Mouse (Mus musculus) heart, adult 2 months (tissue): ENCODE results near the gene Unc13b. TPM values are rescaled to one million over a fixed set of nuclear protein-coding genes. Genes with fewer than 3 reads are reported as not detected.

ENCODE experiments used
- DNase-seq, 2 experiments: peaks; one replicate each; pipeline ENCODE4 v3.0.0; 2021
- H3K27ac ChIP-seq: fragments of 200-600 bp; 2 replicates; pipeline ENCODE4 v1.8.1; 2022
- H3K27me3 ChIP-seq: fragments of 200-500 bp; 2 replicates; pipeline ENCODE4 v1.6.1; 2012; ENCODE audit warnings: mild to moderate bottlenecking, low read length, inconsistent platforms, mixed read lengths; ENCODE audit not compliant: control insufficient read depth, insufficient read depth
- H3K36me3 ChIP-seq: fragments of 200-500 bp; 2 replicates; pipeline ENCODE4 v1.6.1; 2012; ENCODE audit warnings: low read length, inconsistent platforms; ENCODE audit not compliant: control insufficient read depth, insufficient read depth
- H3K4me1 ChIP-seq: fragments of 200-500 bp; 2 replicates; pipeline ENCODE4 v1.6.1; 2011; ENCODE audit warnings: low read length; ENCODE audit not compliant: control insufficient read depth, insufficient read depth
- H3K4me3 ChIP-seq: fragments of 200-600 bp; 2 replicates; pipeline ENCODE4 v1.8.1; 2022
- H3K79me2 ChIP-seq: fragments of 200-500 bp; replicated peaks from 2 replicates; pipeline ENCODE4 v1.6.1; 2012; ENCODE audit warnings: mild to moderate bottlenecking, inconsistent platforms, low read length, moderate library complexity, mixed read lengths; ENCODE audit not compliant: control insufficient read depth, insufficient read depth
- H3K9ac ChIP-seq: fragments of 200-500 bp; 2 replicates; pipeline ENCODE4 v1.6.1; 2012; ENCODE audit warnings: low read depth, mild to moderate bottlenecking, control low read depth, inconsistent platforms, low read length, mixed read lengths
- CTCF ChIP-seq: fragments of 200-600 bp; IDR thresholded peaks from 2 replicates; pipeline ENCODE4 v1.8.1; 2022; ENCODE audit warnings: antibody characterized with exemption, mild to moderate bottlenecking, moderate library complexity
- EP300 ChIP-seq: fragments of 200-500 bp; IDR thresholded peaks from 2 replicates; pipeline ENCODE4 v1.6.1; 2011; ENCODE audit warnings: low read depth, low read length, control low read depth; ENCODE audit not compliant: insufficient read depth
- POLR2A ChIP-seq: fragments of 200-500 bp; IDR thresholded peaks from 2 replicates; pipeline ENCODE4 v1.6.1; 2011; ENCODE audit warnings: mild to moderate bottlenecking, low read depth, low read length, control low read depth; ENCODE audit not compliant: insufficient read depth
- WGBS: fragments of 180-500 bp; shearing (Covaris S2); methylation state at CpG from one replicate; pipeline ENCODE4 v1.1.7; 2018; 5-methylcytosine and 5-hydroxymethylcytosine counted together
- intact Hi-C: fragments of 180-260 bp; cut with DNase I; formaldehyde crosslinking; loops from one replicate; pipeline ENCODE4 v1.15.1; 2025
- polyA plus RNA-seq: library from polyadenylated mRNA; depleted of rRNA; stranded (reverse); fragments of >200 nt; gene quantifications from 2 replicates; pipeline ENCODE4 v1.2.3, GENCODE M21; 2012
- total RNA-seq, 2 experiments: library from RNA; stranded (reverse); gene quantifications; 2 replicates each; pipeline ENCODE4 v1.2.3; 2021

Gene Unc13b
- total and polyA plus RNA-seq, 3 experiments, result 6.7 to 10.9 (median 10.0) TPM

GRCm38 (mm10) chr4:43245776-43246175, 187.0 kb downstream of the Unc13b start:
- Histone ChIP-seq H3K79me2 (no peaks in the 10 kb centered on the region), H3K27ac (no peak overlapping the region), H3K27me3 (no peaks in the 10 kb centered on the region), H3K9ac (no peak overlapping the region), H3K4me1 (no peaks in the 10 kb centered on the region), H3K36me3 (no peaks in the 10 kb centered on the region), H3K4me3 (no peak overlapping the region)
- WGBS, result 68% methylated on average over 4 of the region's 4 CpGs
- no peak for TF ChIP-seq POLR2A
- no peak for TF ChIP-seq EP300
- no peak for TF ChIP-seq CTCF
- DNase-seq, result no peak
- intact Hi-C loops, result loop anchor here (2.0 kb wide), 1 partner anchor 199 kb away; the partner anchor contains the start of gene Fam214b

GRCm38 (mm10) chr4:43248026-43248425, 189.3 kb downstream of the Unc13b start:
- H3K27ac ChIP-seq, result no peak overlapping the region
- H3K4me1 ChIP-seq, result no peaks in the 10 kb centered on the region
- 80% methylated on average over 7 of the region's 7 CpGs for WGBS
- no peak overlapping the region for H3K4me3 ChIP-seq
- H3K79me2 ChIP-seq, result no peaks in the 10 kb centered on the region
- H3K9ac ChIP-seq, result no peak overlapping the region
- TF ChIP-seq CTCF, result no peak
- TF ChIP-seq POLR2A, result no peak
- no peak for TF ChIP-seq EP300
- no peaks in the 10 kb centered on the region for H3K27me3 ChIP-seq
- H3K36me3 ChIP-seq, result no peaks in the 10 kb centered on the region
- DNase-seq, result no peak
- intact Hi-C loops, result no loop called here

- WGBS, result 75% methylated on average over 2 of the region's 2 CpGs
- Histone ChIP-seq H3K27me3 (no peaks in the 10 kb centered on the region), H3K4me1 (no peaks in the 10 kb centered on the region), H3K4me3 (no peak overlapping the region), H3K79me2 (no peaks in the 10 kb centered on the region), H3K36me3 (no peaks in the 10 kb centered on the region), H3K27ac (no peak overlapping the region), H3K9ac (no peak overlapping the region)
- TF ChIP-seq POLR2A (no peak), CTCF (no peak), EP300 (no peak)
- DNase-seq, result no peak
- intact Hi-C loops, result no loop called here
Observed at GRCm38 (mm10) chr4:43248909-43249308, 190.2 kb downstream of the Unc13b start.

GRCm38 (mm10) chr4:43251269-43251668, 192.5 kb downstream of the Unc13b start:
- Histone ChIP-seq H3K79me2 (no peaks in the 10 kb centered on the region), H3K36me3 (no peaks in the 10 kb centered on the region), H3K27me3 (no peaks in the 10 kb centered on the region), H3K4me3 (no peak overlapping the region), H3K4me1 (no peaks in the 10 kb centered on the region), H3K9ac (no peak overlapping the region), H3K27ac (no peak overlapping the region)
- no peak for DNase-seq
- no peak for TF ChIP-seq POLR2A
- no peak for TF ChIP-seq EP300
- no peak for TF ChIP-seq CTCF
- intact Hi-C loops, result no loop called here
- 44% methylated on average over 6 of the region's 6 CpGs for WGBS

GRCm38 (mm10) chr4:43257040-43257439, 198.3 kb downstream of the Unc13b start:
- no peak overlapping the region for H3K4me3 ChIP-seq
- H3K4me1 ChIP-seq, result no peaks in the 10 kb centered on the region
- H3K79me2 ChIP-seq, result no peaks in the 10 kb centered on the region
- no peak for DNase-seq
- 100% methylated on average over 2 of the region's 2 CpGs for WGBS
- no peaks in the 10 kb centered on the region for H3K27me3 ChIP-seq
- TF ChIP-seq CTCF (peak; percentile 15; the same call in 1 of the 2 replicates), POLR2A (no peak), EP300 (no peak)
- no peak overlapping the region for H3K27ac ChIP-seq
- no peak overlapping the region for H3K9ac ChIP-seq
- intact Hi-C loops, result no loop called here
- no peaks in the 10 kb centered on the region for H3K36me3 ChIP-seq

- TF ChIP-seq CTCF (no peak), POLR2A (no peak)
- Histone ChIP-seq H3K79me2 (no peaks in the 10 kb centered on the region), H3K4me1 (no peaks in the 10 kb centered on the region), H3K36me3 (no peaks in the 10 kb centered on the region), H3K27me3 (no peaks in the 10 kb centered on the region), H3K4me3 (no peak overlapping the region), H3K27ac (no peak overlapping the region), H3K9ac (no peak overlapping the region)
- DNase-seq, result no peak
- WGBS, result 50% methylated on average over 4 of the region's 4 CpGs
- intact Hi-C loops, result no loop called here
Observed at GRCm38 (mm10) chr4:43258556-43258955, 199.8 kb downstream of the Unc13b start.
